Mouse (Mus musculus): ENCODE measurements around the gene Fgf12. TPM values are rescaled to one million over a fixed set of nuclear protein-coding genes. Genes with fewer than 3 reads are reported as not detected.

Gene Fgf12
- polyA plus RNA-seq, 1 experiment, result not detected

DNA sequence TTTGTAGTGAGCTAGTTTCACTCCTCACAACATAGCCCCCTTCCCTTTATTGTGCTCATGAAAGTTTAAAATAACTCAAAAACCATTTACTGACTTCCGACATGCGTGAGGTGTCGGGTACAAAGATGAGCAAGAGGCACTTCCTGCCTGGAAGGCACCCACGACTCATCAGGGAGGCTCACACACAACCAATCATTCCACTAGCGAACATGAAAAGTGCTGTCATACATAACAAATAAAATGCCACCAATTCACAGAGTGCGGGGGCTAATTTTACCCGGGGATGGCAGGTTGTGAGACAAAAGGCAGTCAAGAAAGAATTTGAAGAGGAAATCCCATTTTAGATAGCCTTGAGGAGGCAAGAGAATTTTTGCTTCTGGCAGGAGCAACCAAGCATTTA lies 344.6 kb downstream of the Fgf12 start:
- TF ChIP-seq FOSL1 (IDR thresholded peaks at IDR 0.05; ENCODE audit: insufficient read depth, low read length, poor library complexity, severe bottlenecking) (no peak), MYOD1 (IDR thresholded peaks at IDR 0.05; ENCODE audit: control insufficient read depth, insufficient read length, low read depth) (no peak), MYOG (IDR thresholded peaks at IDR 0.05; ENCODE audit: control insufficient read depth, extremely low read depth, insufficient read length) (no peak), USF1 (IDR thresholded peaks at IDR 0.05; ENCODE audit: low read depth) (no peak), CTCF (IDR thresholded peaks at IDR 0.05; ENCODE audit: control insufficient read depth, insufficient read depth, insufficient read length) (no peak), MAX (IDR thresholded peaks at IDR 0.05) (no peak), CEBPB (IDR thresholded peaks at IDR 0.05; ENCODE audit: low read depth) (no peak)
- H3K36me3 ChIP-seq (ENCODE audit: control insufficient read depth, insufficient read depth), result no peaks in the 10 kb centered on the region
- H3K27me3 ChIP-seq (ENCODE audit: control insufficient read depth, insufficient read depth, insufficient read length), result no peaks in the 10 kb centered on the region
- H3K4me3 ChIP-seq (ENCODE audit: insufficient read depth, poor library complexity, severe bottlenecking), result no peak overlapping the region
- H3ac ChIP-seq (ENCODE audit: control insufficient read depth, insufficient read length, low read depth), result no peak overlapping the region
- H3K79me3 ChIP-seq (ENCODE audit: low read depth), result no peaks in the 10 kb centered on the region
- no peaks in the 10 kb centered on the region for H3K79me2 ChIP-seq (ENCODE audit: control insufficient read depth, insufficient read depth)

DNA sequence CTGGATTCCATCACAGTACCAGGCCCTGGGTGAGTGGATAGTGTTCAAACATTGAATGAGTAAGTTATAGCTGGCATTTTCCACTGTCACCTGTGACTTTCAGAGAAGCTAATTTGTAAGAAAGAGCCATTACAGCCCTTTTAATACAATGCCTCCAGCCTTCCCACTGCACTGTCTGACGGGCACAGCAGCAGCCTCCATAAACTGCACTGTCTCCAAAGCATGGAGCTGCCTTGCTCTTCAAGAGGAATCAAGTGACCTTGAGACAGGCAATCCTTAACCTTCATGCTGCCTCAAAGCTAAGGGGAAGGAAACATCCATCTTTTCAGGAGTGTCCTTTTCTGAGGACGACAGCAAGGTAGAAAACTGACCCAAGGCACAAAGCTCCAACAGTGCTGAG lies 345.0 kb downstream of the Fgf12 start:
- TF ChIP-seq FOSL1 (IDR thresholded peaks at IDR 0.05; ENCODE audit: insufficient read depth, low read length, poor library complexity, severe bottlenecking), result no peak
- no peak for TF ChIP-seq MYOG (IDR thresholded peaks at IDR 0.05; ENCODE audit: control insufficient read depth, extremely low read depth, insufficient read length)
- TF ChIP-seq MYOD1 (IDR thresholded peaks at IDR 0.05; ENCODE audit: control insufficient read depth, insufficient read length, low read depth), result no peak
- TF ChIP-seq USF1 (IDR thresholded peaks at IDR 0.05; ENCODE audit: low read depth), result no peak
- no peak for TF ChIP-seq CTCF (IDR thresholded peaks at IDR 0.05; ENCODE audit: control insufficient read depth, insufficient read depth, insufficient read length)
- no peak for TF ChIP-seq MAX (IDR thresholded peaks at IDR 0.05)
- no peak for TF ChIP-seq CEBPB (IDR thresholded peaks at IDR 0.05; ENCODE audit: low read depth)
- Histone ChIP-seq H3K36me3 (ENCODE audit: control insufficient read depth, insufficient read depth) (no peaks in the 10 kb centered on the region), H3K27me3 (ENCODE audit: control insufficient read depth, insufficient read depth, insufficient read length) (no peaks in the 10 kb centered on the region), H3K4me3 (ENCODE audit: insufficient read depth, poor library complexity, severe bottlenecking) (no peak overlapping the region), H3ac (ENCODE audit: control insufficient read depth, insufficient read length, low read depth) (no peak overlapping the region), H3K79me2 (ENCODE audit: control insufficient read depth, insufficient read depth) (no peaks in the 10 kb centered on the region), H3K79me3 (ENCODE audit: low read depth) (no peaks in the 10 kb centered on the region)

DNA sequence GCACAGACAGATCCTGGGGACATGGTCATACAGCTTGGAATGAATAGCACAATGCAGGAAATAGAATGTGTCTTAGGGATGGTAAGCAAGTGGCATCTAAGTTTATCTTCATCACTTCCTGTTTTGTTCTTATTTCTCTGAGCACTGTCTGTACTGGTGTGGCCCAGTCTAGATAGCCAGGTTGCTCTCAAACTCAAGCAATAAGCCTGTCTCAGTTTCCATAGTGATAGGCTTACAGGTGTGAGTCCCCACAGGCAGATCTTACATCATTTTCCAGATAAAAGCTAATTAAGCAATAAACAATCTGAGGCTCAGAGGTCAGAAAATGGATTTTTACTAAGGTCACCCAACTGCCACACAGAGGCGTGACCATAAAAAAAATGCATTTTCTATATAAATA lies 348.7 kb downstream of the Fgf12 start:
- Histone ChIP-seq H3K36me3 (ENCODE audit: control insufficient read depth, insufficient read depth) (no peaks in the 10 kb centered on the region), H3K79me3 (ENCODE audit: low read depth) (no peaks in the 10 kb centered on the region), H3K79me2 (ENCODE audit: control insufficient read depth, insufficient read depth) (no peaks in the 10 kb centered on the region), H3ac (ENCODE audit: control insufficient read depth, insufficient read length, low read depth) (no peak overlapping the region), H3K27me3 (ENCODE audit: control insufficient read depth, insufficient read depth, insufficient read length) (no peaks in the 10 kb centered on the region), H3K4me3 (ENCODE audit: insufficient read depth, poor library complexity, severe bottlenecking) (no peak overlapping the region)
- no peak for TF ChIP-seq CEBPB (IDR thresholded peaks at IDR 0.05; ENCODE audit: low read depth)
- no peak for TF ChIP-seq MAX (IDR thresholded peaks at IDR 0.05)
- TF ChIP-seq USF1 (IDR thresholded peaks at IDR 0.05; ENCODE audit: low read depth), result no peak
- TF ChIP-seq CTCF (IDR thresholded peaks at IDR 0.05; ENCODE audit: control insufficient read depth, insufficient read depth, insufficient read length), result no peak

DNA sequence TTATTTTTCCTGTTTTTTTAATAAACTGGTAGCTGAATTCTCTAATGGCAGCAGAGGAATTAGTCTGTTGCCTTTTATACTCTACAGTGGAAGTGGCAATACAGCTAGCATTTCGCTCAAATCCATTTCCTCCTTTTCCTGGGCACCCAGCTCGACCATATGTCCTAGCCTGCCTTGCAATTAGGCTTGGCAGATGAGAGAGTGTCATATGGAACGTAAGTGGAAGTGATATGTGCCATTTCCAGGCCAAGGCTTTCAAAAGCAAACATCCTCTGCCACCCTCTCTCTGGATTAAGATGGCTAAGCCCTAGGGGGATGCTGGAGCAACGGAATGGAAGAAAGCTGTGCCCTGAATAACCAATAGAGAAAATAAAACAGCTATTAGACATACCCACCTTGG lies 350.2 kb downstream of the Fgf12 start:
- Histone ChIP-seq H3K36me3 (ENCODE audit: control insufficient read depth, insufficient read depth) (no peaks in the 10 kb centered on the region), H3K79me3 (ENCODE audit: low read depth) (no peaks in the 10 kb centered on the region), H3ac (ENCODE audit: control insufficient read depth, insufficient read length, low read depth) (no peak overlapping the region), H3K79me2 (ENCODE audit: control insufficient read depth, insufficient read depth) (no peaks in the 10 kb centered on the region), H3K4me3 (ENCODE audit: insufficient read depth, poor library complexity, severe bottlenecking) (no peak overlapping the region), H3K27me3 (ENCODE audit: control insufficient read depth, insufficient read depth, insufficient read length) (no peaks in the 10 kb centered on the region)
- TF ChIP-seq MYOG (IDR thresholded peaks at IDR 0.05; ENCODE audit: control insufficient read depth, extremely low read depth, insufficient read length) (no peak), MAX (IDR thresholded peaks at IDR 0.05) (no peak), CTCF (IDR thresholded peaks at IDR 0.05; ENCODE audit: control insufficient read depth, insufficient read depth, insufficient read length) (no peak), FOSL1 (IDR thresholded peaks at IDR 0.05; ENCODE audit: insufficient read depth, low read length, poor library complexity, severe bottlenecking) (no peak), USF1 (IDR thresholded peaks at IDR 0.05; ENCODE audit: low read depth) (no peak), MYOD1 (IDR thresholded peaks at IDR 0.05; ENCODE audit: control insufficient read depth, insufficient read length, low read depth) (no peak), CEBPB (IDR thresholded peaks at IDR 0.05; ENCODE audit: low read depth) (no peak)

DNA sequence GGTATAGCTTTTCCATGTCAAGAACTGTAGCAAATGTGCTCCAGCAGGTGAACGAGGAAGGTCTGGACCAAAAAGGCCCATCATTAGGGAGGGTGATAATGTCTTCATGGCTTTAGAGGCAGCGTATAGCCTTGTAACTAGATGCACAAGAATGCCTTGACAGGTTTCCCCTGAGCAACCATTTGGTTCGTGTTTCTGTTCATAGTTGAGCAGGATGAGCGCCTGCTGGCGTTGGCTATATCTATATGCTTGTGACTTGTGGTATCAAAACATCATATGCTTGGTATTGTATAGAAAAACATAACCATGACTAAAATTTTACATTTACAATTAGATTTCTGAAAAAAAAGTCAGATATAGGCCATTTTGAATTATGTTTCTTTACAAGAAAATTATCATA lies 361.6 kb downstream of the Fgf12 start:
- no peaks in the 10 kb centered on the region for H3K36me3 ChIP-seq (ENCODE audit: control insufficient read depth, insufficient read depth)
- no peak overlapping the region for H3ac ChIP-seq (ENCODE audit: control insufficient read depth, insufficient read length, low read depth)
- no peak overlapping the region for H3K4me3 ChIP-seq (ENCODE audit: insufficient read depth, poor library complexity, severe bottlenecking)
- no peaks in the 10 kb centered on the region for H3K79me3 ChIP-seq (ENCODE audit: low read depth)
- TF ChIP-seq MYOG (IDR thresholded peaks at IDR 0.05; ENCODE audit: control insufficient read depth, extremely low read depth, insufficient read length) (no peak), FOSL1 (IDR thresholded peaks at IDR 0.05; ENCODE audit: insufficient read depth, low read length, poor library complexity, severe bottlenecking) (no peak), USF1 (IDR thresholded peaks at IDR 0.05; ENCODE audit: low read depth) (no peak), CTCF (IDR thresholded peaks at IDR 0.05; ENCODE audit: control insufficient read depth, insufficient read depth, insufficient read length) (no peak), MYOD1 (IDR thresholded peaks at IDR 0.05; ENCODE audit: control insufficient read depth, insufficient read length, low read depth) (no peak), CEBPB (IDR thresholded peaks at IDR 0.05; ENCODE audit: low read depth) (no peak), MAX (IDR thresholded peaks at IDR 0.05) (no peak)
- no peaks in the 10 kb centered on the region for H3K27me3 ChIP-seq (ENCODE audit: control insufficient read depth, insufficient read depth, insufficient read length)
- no peaks in the 10 kb centered on the region for H3K79me2 ChIP-seq (ENCODE audit: control insufficient read depth, insufficient read depth)

DNA sequence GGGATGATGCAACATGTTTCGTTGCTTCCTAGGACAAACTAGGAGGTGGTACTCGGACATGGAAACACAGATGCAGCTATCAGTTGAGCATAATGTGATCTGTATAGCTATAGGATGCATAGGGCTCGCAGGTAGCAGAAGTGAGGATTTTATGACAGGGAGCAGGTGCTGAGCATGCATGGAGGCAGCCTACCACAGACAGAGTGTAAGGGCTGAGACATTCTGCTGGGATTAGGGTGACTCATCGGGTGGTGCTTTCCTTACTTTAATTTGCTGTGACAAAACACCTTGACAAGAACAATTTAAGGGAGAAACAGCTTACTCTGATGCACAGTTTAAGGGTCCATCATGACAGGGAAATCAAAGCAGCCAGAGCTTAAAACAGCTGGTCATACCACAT lies 363.8 kb downstream of the Fgf12 start:
- Histone ChIP-seq H3K36me3 (ENCODE audit: control insufficient read depth, insufficient read depth) (no peaks in the 10 kb centered on the region), H3ac (ENCODE audit: control insufficient read depth, insufficient read length, low read depth) (no peak overlapping the region), H3K4me3 (ENCODE audit: insufficient read depth, poor library complexity, severe bottlenecking) (no peak overlapping the region), H3K79me3 (ENCODE audit: low read depth) (no peaks in the 10 kb centered on the region), H3K79me2 (ENCODE audit: control insufficient read depth, insufficient read depth) (no peaks in the 10 kb centered on the region), H3K27me3 (ENCODE audit: control insufficient read depth, insufficient read depth, insufficient read length) (no peaks in the 10 kb centered on the region)
- TF ChIP-seq MYOG (IDR thresholded peaks at IDR 0.05; ENCODE audit: control insufficient read depth, extremely low read depth, insufficient read length) (no peak), CEBPB (IDR thresholded peaks at IDR 0.05; ENCODE audit: low read depth) (no peak), USF1 (IDR thresholded peaks at IDR 0.05; ENCODE audit: low read depth) (no peak), FOSL1 (IDR thresholded peaks at IDR 0.05; ENCODE audit: insufficient read depth, low read length, poor library complexity, severe bottlenecking) (no peak), MAX (IDR thresholded peaks at IDR 0.05) (no peak), CTCF (IDR thresholded peaks at IDR 0.05; ENCODE audit: control insufficient read depth, insufficient read depth, insufficient read length) (no peak), MYOD1 (IDR thresholded peaks at IDR 0.05; ENCODE audit: control insufficient read depth, insufficient read length, low read depth) (no peak)

Data from C2C12 (cell line).